Mouse (Mus musculus) intestine, postnatal 0 days (tissue): ENCODE results near the gene Higd1c. TPM values are rescaled to one million over a fixed set of nuclear protein-coding genes. Genes with fewer than 3 reads are reported as not detected.
A peak's percentile ranks its signal among the peaks of the same experiment; 100 is the strongest.
"Not testable (repeated sequence)": the region's sequence is repeated elsewhere in the genome, so short reads cannot be mapped to it uniquely, and the experiment has no call there.

Experiments used
- ATAC-seq: fragments of 200-750 bp; cut with Nextera tagmentation; 2 replicates; pipeline ENCODE4 v1.8.0; 2017; ENCODE audit warnings: mild to moderate bottlenecking, moderate TSS enrichment, moderate library complexity
- H3K27ac ChIP-seq: fragments of 300-500 bp; sonication (generic); 2 replicates; pipeline ENCODE4 v1.5.1; 2014; ENCODE audit warnings: mild to moderate bottlenecking, low read depth, low read length, moderate library complexity
- H3K27me3 ChIP-seq: fragments of 300-500 bp; sonication (generic); replicated peaks from 2 replicates; pipeline ENCODE4 v1.6.1; 2014; ENCODE audit warnings: low read length, mixed read lengths; ENCODE audit not compliant: control insufficient read depth, insufficient read depth
- H3K36me3 ChIP-seq: fragments of 300-500 bp; sonication (generic); 2 replicates; pipeline ENCODE4 v1.6.1; 2014; ENCODE audit warnings: mild to moderate bottlenecking, moderate library complexity; ENCODE audit not compliant: control insufficient read depth, insufficient read depth
- H3K4me1 ChIP-seq: fragments of 300-500 bp; sonication (generic); replicated peaks from 2 replicates; pipeline ENCODE4 v1.6.1; 2014; ENCODE audit warnings: antibody characterized with exemption, low read length, mixed read lengths; ENCODE audit not compliant: control insufficient read depth, insufficient read depth
- H3K4me2 ChIP-seq: fragments of 300-500 bp; sonication (generic); replicated peaks from 2 replicates; pipeline ENCODE4 v1.6.1; 2014; ENCODE audit warnings: low read depth, mild to moderate bottlenecking, moderate library complexity
- H3K4me3 ChIP-seq: fragments of 300-500 bp; sonication (generic); 2 replicates; pipeline ENCODE4 v1.5.1; 2014; ENCODE audit warnings: low read depth, low read length
- H3K9ac ChIP-seq: fragments of 300-500 bp; sonication (generic); 2 replicates; pipeline ENCODE4 v1.6.1; 2014; ENCODE audit warnings: mild to moderate bottlenecking, low read depth, low read length
- H3K9me3 ChIP-seq: fragments of 300-500 bp; sonication (generic); 2 replicates; pipeline ENCODE4 v1.6.1; 2016; ENCODE audit warnings: mixed run types; ENCODE audit not compliant: control insufficient read depth
- CTCF ChIP-seq: sonication (generic); IDR thresholded peaks from 2 replicates; pipeline ENCODE4 v1.5.1; 2016; ENCODE audit warnings: low read depth, mild to moderate bottlenecking, control low read depth, antibody characterized with exemption, moderate library complexity
- WGBS: fragments of 180-500 bp; shearing (Covaris S2); extraction: QIAGEN DNeasy Blood & Tissue Kit; methylation state at CpG from one replicate; pipeline ENCODE4 v1.1.7; 2014; 5-methylcytosine and 5-hydroxymethylcytosine counted together
- polyA plus RNA-seq: library from polyadenylated mRNA; unstranded; fragments of >200 nt; fragmentation: Nextera tagmentation; extraction: Ambion mirVana; gene quantifications from 2 replicates; pipeline ENCODE4 v1.2.1, GENCODE M21; 2015

Higd1c gene
- polyA plus RNA-seq = not detected in 2 replicates

DNA sequence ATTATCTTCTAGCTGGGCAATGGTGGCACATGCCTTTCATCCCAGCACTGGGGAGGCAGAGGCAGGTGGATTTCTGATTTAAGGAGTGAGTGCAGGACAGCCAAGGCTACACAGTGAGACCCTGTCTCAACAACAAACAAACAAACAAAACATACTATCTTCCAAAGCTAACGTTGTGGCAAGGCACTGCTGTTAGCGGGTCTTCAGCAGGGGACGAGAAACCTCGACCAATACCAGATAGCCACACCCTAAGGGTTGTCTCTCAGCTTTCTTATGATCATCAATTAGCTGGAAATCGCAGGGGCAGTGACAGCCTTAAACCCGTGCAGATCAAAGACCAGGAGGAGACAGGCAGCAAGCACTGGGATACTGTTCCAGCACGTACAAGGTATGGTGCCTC is at the start of gene Higd1c:
Gene Higd1c (plus strand): TSS at position 301 of the 400 bp plus-strand sequence.
- Histone ChIP-seq H3K4me2 (no peak within 1 kb of the TSS), H3K4me3 (no peak within 1 kb of the TSS), H3K27me3 (0 out of 2 replicates have a peak, but pooled peaks cover 4% of the 10 kb centered on the region), H3K36me3 (no peaks in the 10 kb centered on the region), H3K9me3 (0 out of 2 replicates have a peak, but pooled peaks cover 3% of the 10 kb centered on the region), H3K9ac (no peak within 1 kb of the TSS), H3K4me1 (no peaks in the 10 kb centered on the region), H3K27ac (no peak within 1 kb of the TSS)
- 65% methylated on average over 7 of the region's 7 CpGs for WGBS
- ATAC-seq = no peak
- TF ChIP-seq CTCF = no peak

GRCm38 (mm10) chr15:100318014-100318671 is 46.2 kb upstream of the Higd1c start:
- not testable (repeated sequence) for H3K9me3 ChIP-seq, H3K27me3 ChIP-seq, H3K27ac ChIP-seq, H3K4me2 ChIP-seq, H3K9ac ChIP-seq, H3K36me3 ChIP-seq, ATAC-seq, H3K4me1 ChIP-seq, H3K4me3 ChIP-seq
- 35% methylated on average over 4 of the region's 4 CpGs for WGBS

DNA sequence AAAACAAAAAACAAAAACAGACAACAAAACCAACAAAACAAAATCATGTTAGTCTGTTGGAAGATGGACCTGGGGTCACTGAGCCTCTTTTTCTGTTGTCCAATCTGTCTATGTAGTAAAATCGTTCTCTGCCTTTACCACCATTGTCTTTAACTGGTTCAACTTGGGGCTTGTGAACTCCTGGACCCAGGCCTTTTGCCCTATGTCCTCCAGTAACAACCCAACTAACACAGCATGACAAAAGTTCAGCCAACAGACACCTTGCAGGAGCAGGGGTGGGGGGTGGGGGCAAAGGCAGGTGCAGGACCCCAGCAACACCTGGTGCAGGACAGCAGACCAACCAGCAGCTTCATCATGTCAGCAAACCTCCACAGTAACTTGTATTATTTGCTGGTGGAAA is 44.5 kb upstream of the Higd1c start:
- Histone ChIP-seq H3K27me3 (no peaks in the 10 kb centered on the region), H3K4me3 (no peak overlapping the region), H3K9ac (no peak overlapping the region), H3K36me3 (no peaks in the 10 kb centered on the region), H3K4me1 (0 out of 2 replicates have a peak, but pooled peaks cover 5% of the 10 kb centered on the region), H3K9me3 (no peaks in the 10 kb centered on the region), H3K27ac (no peak overlapping the region), H3K4me2 (no peak overlapping the region)
- ATAC-seq = no peak
- no peak for TF ChIP-seq CTCF
- WGBS = 71% methylated on average over 1 of the region's 1 CpGs

DNA sequence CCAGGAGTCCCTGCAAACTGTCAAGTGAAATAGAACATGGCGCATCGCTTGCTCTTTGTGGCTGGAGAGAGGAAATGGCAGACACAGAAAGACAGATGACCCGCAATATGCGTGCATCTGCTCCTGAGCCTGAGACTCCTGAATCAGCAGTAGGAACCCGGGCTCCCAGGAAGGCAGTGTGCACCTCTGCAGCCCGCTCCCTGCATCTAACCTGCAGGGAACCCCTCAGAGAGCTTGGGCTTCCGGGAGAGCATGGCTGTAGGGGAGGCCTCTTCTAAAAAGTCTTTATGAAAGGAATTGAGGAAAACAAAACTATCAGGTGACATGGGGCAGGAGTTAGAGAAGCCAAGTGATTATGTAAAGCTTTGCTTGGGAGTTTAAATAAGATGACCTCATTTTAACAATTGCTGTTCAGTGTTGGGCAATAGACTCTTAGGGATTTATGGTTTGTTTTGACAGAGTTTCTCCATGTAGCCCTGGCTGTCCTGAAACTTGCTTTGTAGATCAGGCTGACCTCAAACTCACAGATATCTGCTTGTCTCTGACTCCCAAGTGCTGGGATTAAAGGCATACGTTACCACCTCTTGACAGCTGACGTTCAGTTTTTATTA is 43.9 kb upstream of the Higd1c start:
- 0 out of 2 replicates have a peak overlapping the region, but pooled peaks have one; percentile 21 for H3K4me2 ChIP-seq
- no peak overlapping the region for H3K9ac ChIP-seq
- no peaks in the 10 kb centered on the region for H3K36me3 ChIP-seq
- no peak overlapping the region for H3K4me3 ChIP-seq
- TF ChIP-seq CTCF = no peak
- ATAC-seq = peak; percentile 41; the same call in 1 of the 2 replicates
- 0 out of 2 replicates have a peak, but pooled peaks cover 5% of the 10 kb centered on the region for H3K4me1 ChIP-seq
- no peaks in the 10 kb centered on the region for H3K9me3 ChIP-seq
- peak overlapping the region; percentile 41; the same call in 1 of the 2 replicates for H3K27ac ChIP-seq
- no peaks in the 10 kb centered on the region for H3K27me3 ChIP-seq
- 53% methylated on average over 9 of the region's 9 CpGs for WGBS

- H3K9me3 ChIP-seq = no peaks in the 10 kb centered on the region
- H3K4me2 ChIP-seq = no peak overlapping the region
- TF ChIP-seq CTCF = peak; percentile 68
- H3K36me3 ChIP-seq = no peaks in the 10 kb centered on the region
- no peak overlapping the region for H3K27ac ChIP-seq
- 0 out of 2 replicates have a peak, but pooled peaks cover 5% of the 10 kb centered on the region for H3K4me1 ChIP-seq
- no peak overlapping the region for H3K9ac ChIP-seq
- no peaks in the 10 kb centered on the region for H3K27me3 ChIP-seq
- H3K4me3 ChIP-seq = no peak overlapping the region
- ATAC-seq = no peak
- WGBS = 55% methylated on average over 5 of the region's 5 CpGs
These were observed 43.2 kb upstream of the Higd1c start for GRCm38 (mm10) chr15:100321134-100321533.

DNA sequence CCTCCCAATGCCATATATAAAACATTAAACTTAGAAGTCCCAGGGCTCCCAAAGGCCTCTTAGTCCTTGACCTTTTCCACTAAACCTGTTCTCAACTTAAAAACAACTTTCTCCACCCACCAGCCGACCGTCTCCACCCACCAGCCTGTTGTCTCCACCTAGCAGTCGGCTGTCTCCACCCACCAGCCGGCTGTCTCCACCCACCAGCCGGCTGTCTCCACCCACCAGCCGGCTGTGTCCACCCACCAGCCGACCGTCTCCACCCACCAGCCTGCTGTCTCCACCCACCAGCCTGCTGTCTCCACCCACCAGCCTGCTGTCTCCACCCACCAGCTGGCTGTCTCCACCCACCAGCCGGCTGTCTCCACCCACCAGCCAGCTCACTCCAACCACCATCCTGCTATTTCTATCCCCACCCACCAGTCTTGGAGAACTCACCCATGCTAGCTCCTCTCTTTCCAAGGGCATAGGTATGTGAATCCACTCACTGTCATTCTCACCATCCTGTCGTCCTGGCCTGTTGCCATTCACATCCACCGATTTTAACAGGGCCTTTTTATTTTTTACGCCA is 40.2 kb upstream of the Higd1c start:
- Histone ChIP-seq H3K9ac (no peak overlapping the region), H3K9me3 (no peaks in the 10 kb centered on the region), H3K4me3 (no peak overlapping the region), H3K4me2 (no peak overlapping the region), H3K27me3 (no peaks in the 10 kb centered on the region), H3K36me3 (no peaks in the 10 kb centered on the region), H3K27ac (no peak overlapping the region), H3K4me1 (0 out of 2 replicates have a peak, but pooled peaks cover 5% of the 10 kb centered on the region)
- WGBS = 79% methylated on average over 12 of the region's 12 CpGs
- ATAC-seq = no peak
- no peak for TF ChIP-seq CTCF
